Mouse (Mus musculus): Measurements from ENCODE around the gene Calu. TPM values are rescaled to one million over a fixed set of nuclear protein-coding genes. Genes with fewer than 3 reads are reported as not detected.

Calu gene
- total and polyA plus RNA-seq, 3 experiments, result 79.4 to 419 (median 98.0) TPM

GRCm38 (mm10) chr6:29388606-29389080 lies 40.8 kb downstream of the Calu start:
- H3K4me1 ChIP-seq (ENCODE audit: control insufficient read depth in 1 of 2, insufficient read depth in 2 of 2, low read length in 2 of 2), result peaks cover 3 to 14% of the 10 kb centered on the region in 2 experiments
- H3K27ac ChIP-seq (ENCODE audit: control insufficient read depth, low read depth, low read length), result peak overlapping the region; percentile 65
- H3K9me3 ChIP-seq (replicated peaks; ENCODE audit: insufficient read depth, low read length), result no peaks in the 10 kb centered on the region
- no peaks in the 10 kb centered on the region for H3K27me3 ChIP-seq (ENCODE audit: control insufficient read depth in 1 of 2, insufficient read depth in 2 of 2, low read length in 2 of 2)
- H3K79me2 ChIP-seq (ENCODE audit: control insufficient read depth, insufficient read depth, low read length, poor library complexity), result no peaks in the 10 kb centered on the region; the same call in 1 of the 2 replicates
- peak; percentile 93 for DNase-seq (ENCODE audit: low read depth, low spot score)
- H3K36me3 ChIP-seq (ENCODE audit: control insufficient read depth in 1 of 2, insufficient read depth in 2 of 2, low read length in 2 of 2), result peaks cover 0 to 12% of the 10 kb centered on the region in 2 experiments; a peak in 2 of 4 replicates
- H3K4me3 ChIP-seq (ENCODE audit: control insufficient read depth in 1 of 2, insufficient read depth in 1 of 2, low read depth in 2 of 2, low read length in 2 of 2), result peak overlapping the region; percentile 72 to 74
- H3K9ac ChIP-seq (ENCODE audit: control insufficient read depth, low read depth, low read length, poor library complexity, severe bottlenecking), result peak overlapping the region; percentile 56
- TF ChIP-seq E2F4 (IDR thresholded peaks at IDR 0.05; ENCODE audit: borderline replicate concordance, low read depth, low read length), result no peak
- peak; percentile 94 for TF ChIP-seq MAX (IDR thresholded peaks at IDR 0.05; ENCODE audit: low read length)
- no peak for TF ChIP-seq CTCF (IDR thresholded peaks at IDR 0.05 in 2 of 3, conservative IDR thresholded peaks at IDR 0.05 in 1 of 3; ENCODE audit: control insufficient read depth in 1 of 3, insufficient read depth in 1 of 3, low read depth in 2 of 3, low read length in 3 of 3, poor library complexity in 1 of 3, severe bottlenecking in 1 of 3)
- no peak for TF ChIP-seq ZNF384 (IDR thresholded peaks at IDR 0.05; ENCODE audit: low read depth, low read length)
- TF ChIP-seq MAFK (IDR thresholded peaks at IDR 0.05; ENCODE audit: borderline replicate concordance, low read depth, low read length), result peak; percentile 95
- peak; percentile 96 for TF ChIP-seq MXI1 (IDR thresholded peaks at IDR 0.05; ENCODE audit: low read depth, low read length)
- no peak for TF ChIP-seq ZC3H11A (IDR thresholded peaks at IDR 0.05; ENCODE audit: low read depth, low read length)
- no peak for TF ChIP-seq POLR2AphosphoS2 (IDR thresholded peaks at IDR 0.05; ENCODE audit: low read length)
- TF ChIP-seq UBTF (IDR thresholded peaks at IDR 0.05; ENCODE audit: borderline replicate concordance, insufficient read depth, low read depth, low read length), result no peak
- TF ChIP-seq TCF12 (IDR thresholded peaks at IDR 0.05; ENCODE audit: low read depth, low read length), result no peak
- no peak; the same call in 1 of the 2 replicates for TF ChIP-seq ELF1 (IDR thresholded peaks at IDR 0.05; ENCODE audit: low read depth, low read length)
- no peak for TF ChIP-seq ZMIZ1 (IDR thresholded peaks at IDR 0.05; ENCODE audit: low read depth, low read length)
- no peak for TF ChIP-seq TAL1 (IDR thresholded peaks at IDR 0.05; ENCODE audit: low read length)
- no peak for TF ChIP-seq JUND (IDR thresholded peaks at IDR 0.05; ENCODE audit: low read depth, low read length)
- TF ChIP-seq POLR2A (IDR thresholded peaks at IDR 0.05; ENCODE audit: control insufficient read depth in 1 of 2, insufficient read depth in 1 of 2, low read depth in 1 of 2, low read length in 2 of 2, poor library complexity in 1 of 2), result no peak
- TF ChIP-seq NRF1 (IDR thresholded peaks at IDR 0.05; ENCODE audit: insufficient read depth, low read depth, low read length, poor library complexity, severe bottlenecking), result no peak
- TF ChIP-seq POLR2AphosphoS5 (IDR thresholded peaks at IDR 0.05; ENCODE audit: borderline replicate concordance, low read depth, low read length), result no peak
- TF ChIP-seq RAD21 (IDR thresholded peaks at IDR 0.05; ENCODE audit: low read depth, low read length), result no peak
- no peak for TF ChIP-seq RCOR1 (IDR thresholded peaks at IDR 0.05; ENCODE audit: low read depth, low read length)
- TF ChIP-seq ETS1 (IDR thresholded peaks at IDR 0.05; ENCODE audit: low read depth, low read length), result peak; percentile 20; the same call in 1 of the 2 replicates
- peak; percentile 97 for TF ChIP-seq MYC (IDR thresholded peaks at IDR 0.05; ENCODE audit: low read depth, low read length)
- no peak for TF ChIP-seq CHD2 (IDR thresholded peaks at IDR 0.05; ENCODE audit: low read length)
- 0 out of 2 replicates have a peak, but pooled peaks have one; percentile 13 for TF ChIP-seq USF1 (IDR thresholded peaks at IDR 0.05; ENCODE audit: low read depth, low read length)
- no peak for TF ChIP-seq GABPA (IDR thresholded peaks at IDR 0.05; ENCODE audit: low read depth, low read length)
- TF ChIP-seq MAZ (IDR thresholded peaks at IDR 0.05; ENCODE audit: low read depth, low read length), result no peak
- no peak for TF ChIP-seq MEF2A (IDR thresholded peaks at IDR 0.05; ENCODE audit: extremely low read depth, insufficient replicate concordance, low read depth, low read length, poor library complexity, severe bottlenecking)
- TF ChIP-seq ZKSCAN1 (IDR thresholded peaks at IDR 0.05; ENCODE audit: low read depth, low read length), result no peak
- 0 out of 4 replicates have a peak, but pooled peaks of 1 of the 2 experiments have one; percentile 7 for TF ChIP-seq EP300 (IDR thresholded peaks at IDR 0.05; ENCODE audit: low read depth in 1 of 2, low read length in 2 of 2)
- no peak for TF ChIP-seq NELFE (IDR thresholded peaks at IDR 0.05; ENCODE audit: low read depth, low read length)
- TF ChIP-seq SIN3A (IDR thresholded peaks at IDR 0.05; ENCODE audit: low read length), result peak; percentile 73
- TF ChIP-seq USF2 (IDR thresholded peaks at IDR 0.05; ENCODE audit: borderline replicate concordance in 1 of 2, insufficient read depth in 1 of 2, low read depth in 1 of 2, low read length in 2 of 2), result no peak
- TF ChIP-seq HCFC1 (IDR thresholded peaks at IDR 0.05; ENCODE audit: low read depth, low read length), result no peak
- no peak for TF ChIP-seq MYB (IDR thresholded peaks at IDR 0.05; ENCODE audit: low read depth, low read length)
- no peak for TF ChIP-seq BHLHE40 (IDR thresholded peaks at IDR 0.05; ENCODE audit: borderline replicate concordance, low read depth, low read length)
- no peak for TF ChIP-seq KAT2A (conservative IDR thresholded peaks at IDR 0.05; ENCODE audit: low read depth, low read length)
- no peak for TF ChIP-seq CHD1 (IDR thresholded peaks at IDR 0.05; ENCODE audit: low read depth, low read length)
- peak; percentile 99 for TF ChIP-seq TBP (IDR thresholded peaks at IDR 0.05; ENCODE audit: low read depth, low read length)

All from MEL (cell line).